Mouse (Mus musculus) liver, adult 2 months (tissue): ENCODE measurements around the gene Pvalb.

ENCODE experiments used
- CTCF ChIP-seq: fragments of 200-500 bp; IDR thresholded peaks from 2 replicates; pipeline ENCODE4 v1.5.1; 2011; ENCODE audit warnings: low read depth, low read length, control low read depth
- POLR2A ChIP-seq: fragments of 200-500 bp; IDR thresholded peaks from 2 replicates; pipeline ENCODE4 v1.6.1; 2011; ENCODE audit warnings: low read length, control low read depth; ENCODE audit not compliant: insufficient read depth; ENCODE audit errors: extremely low read depth

- TF ChIP-seq CTCF (no peak), POLR2A (no peak)
Measured at GRCm38 (mm10) chr15:78158335-78158734, 47.9 kb downstream of the Pvalb start.
